8 mouse cellular contexts compared by ENCODE assay signal in genomic region chr5:53123525-53124286, GRCm38 (mm10).
DNase-seq lines count a peak whose midpoint lies in the region; ATAC-seq and TF ChIP-seq lines count a peak whose summit lies in the region.

No protein-coding gene starts in this region.

- no peak overlapping the region for H3K4me2 ChIP-seq in midbrain, postnatal 0 days (ENCODE audit: low read depth, low read length, poor library complexity, severe bottlenecking)

- 0 out of 2 replicates have a peak, but pooled peaks cover 3% of the 10 kb centered on the region for H3K36me3 ChIP-seq in midbrain, postnatal 0 days (ENCODE audit: insufficient read depth, low read length)

- peak; percentile 71 for TF ChIP-seq CTCF in gastrocnemius, adult 2 months (IDR thresholded peaks at IDR 0.05)
- peak; percentile 92 for TF ChIP-seq CTCF in midbrain, postnatal 0 days (IDR thresholded peaks at IDR 0.05)

- peak; percentile 43 for DNase-seq in gastrocnemius, adult 2 months
- DNase-seq in gastrocnemius, postnatal 36 days, result no peak
- DNase-seq in urinary bladder, postnatal 25 days (ENCODE audit: low spot score), result peak; percentile 13
- DNase-seq in urinary bladder, postnatal 10 days (ENCODE audit: low spot score), result no peak
- DNase-seq in forelimb bud, embryonic 11.5 days (ENCODE audit: low read depth, low spot score), result peak; percentile 33
- peak; percentile 29 to 72 for DNase-seq in layer of hippocampus, postnatal 14 days (ENCODE audit: low spot score in 2 of 2)
- DNase-seq in midbrain, postnatal 0 days (ENCODE audit: low spot score), result peak; percentile 82

- no peak overlapping the region for H3K9ac ChIP-seq in midbrain, postnatal 0 days (replicated peaks; ENCODE audit: low read length, poor library complexity, severe bottlenecking)

- peak overlapping the region; percentile 9 for H3K27ac ChIP-seq in gastrocnemius, adult 2 months
- no peak overlapping the region for H3K27ac ChIP-seq in midbrain, postnatal 0 days (ENCODE audit: low read depth, low read length)

- ATAC-seq in midbrain, postnatal 0 days (ENCODE audit: low FRiP score), result peak; percentile 83
- ATAC-seq in megakaryocyte progenitor cell, adult 5-6 weeks (replicated peaks; ENCODE audit: poor library complexity), result no peak

- H3K27me3 ChIP-seq in midbrain, postnatal 0 days (ENCODE audit: insufficient read depth, low read length), result no peaks in the 10 kb centered on the region

- H3K9me3 ChIP-seq in midbrain, postnatal 0 days (ENCODE audit: low read length), result no peaks in the 10 kb centered on the region

- H3K4me3 ChIP-seq in gastrocnemius, adult 2 months, result no peak overlapping the region
- H3K4me3 ChIP-seq in midbrain, postnatal 0 days (ENCODE audit: low read depth, low read length), result no peak overlapping the region

- 17% methylated on average over 10 of the region's 10 CpGs for WGBS in midbrain, postnatal 0 days

- no peaks in the 10 kb centered on the region for H3K4me1 ChIP-seq in midbrain, postnatal 0 days (ENCODE audit: insufficient read depth, low read length)

- intact Hi-C loops in gastrocnemius, adult 2 months (cut with DNase I), result no loop called here
- intact Hi-C loops in gastrocnemius, postnatal 36 days (cut with DNase I), result no loop called here

Comparison
In these comparisons a context has a peak if more than half of its experiments do, and no peak if none do; other contexts are left out.
1. DNase-seq: peak in gastrocnemius, adult 2 months (single experiment), urinary bladder, postnatal 25 days (single experiment), forelimb bud, embryonic 11.5 days (single experiment), layer of hippocampus, postnatal 14 days (2 of 2) and midbrain, postnatal 0 days (single experiment); none in gastrocnemius, postnatal 36 days (0 of 2) and urinary bladder, postnatal 10 days (single experiment).